Mouse (Mus musculus): Measurements from ENCODE around the gene Dennd5b. TPM values are rescaled to one million over a fixed set of nuclear protein-coding genes. Genes with fewer than 3 reads are reported as not detected.
"Not testable (repeated sequence)": the region's sequence is repeated elsewhere in the genome, so short reads cannot be mapped to it uniquely, and the experiment has no call there.

Gene Dennd5b
- polyA plus RNA-seq, 2 experiments from 2014 or later = 0.22 to 0.29 TPM

DNA sequence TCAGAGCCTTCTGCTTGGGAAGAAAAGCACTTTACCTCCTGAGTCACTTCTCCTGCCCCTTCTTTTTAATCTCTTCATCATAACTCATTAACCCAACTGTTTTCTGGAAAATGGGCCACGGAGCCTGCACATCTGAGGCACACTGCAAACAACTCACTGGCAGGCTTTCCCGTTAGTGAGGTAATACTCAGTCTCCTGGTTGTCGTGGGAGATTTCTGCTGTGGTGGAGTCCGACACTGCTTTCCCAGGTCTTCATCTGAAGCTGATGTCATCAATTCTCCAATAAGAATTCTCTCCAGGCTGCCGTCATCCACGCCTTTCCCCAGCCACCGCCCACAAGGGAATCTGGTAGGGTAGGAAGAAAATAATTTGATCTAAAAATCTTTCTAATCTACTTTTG lies 96.5 kb downstream of the Dennd5b start:
- ATAC-seq = no peak

DNA sequence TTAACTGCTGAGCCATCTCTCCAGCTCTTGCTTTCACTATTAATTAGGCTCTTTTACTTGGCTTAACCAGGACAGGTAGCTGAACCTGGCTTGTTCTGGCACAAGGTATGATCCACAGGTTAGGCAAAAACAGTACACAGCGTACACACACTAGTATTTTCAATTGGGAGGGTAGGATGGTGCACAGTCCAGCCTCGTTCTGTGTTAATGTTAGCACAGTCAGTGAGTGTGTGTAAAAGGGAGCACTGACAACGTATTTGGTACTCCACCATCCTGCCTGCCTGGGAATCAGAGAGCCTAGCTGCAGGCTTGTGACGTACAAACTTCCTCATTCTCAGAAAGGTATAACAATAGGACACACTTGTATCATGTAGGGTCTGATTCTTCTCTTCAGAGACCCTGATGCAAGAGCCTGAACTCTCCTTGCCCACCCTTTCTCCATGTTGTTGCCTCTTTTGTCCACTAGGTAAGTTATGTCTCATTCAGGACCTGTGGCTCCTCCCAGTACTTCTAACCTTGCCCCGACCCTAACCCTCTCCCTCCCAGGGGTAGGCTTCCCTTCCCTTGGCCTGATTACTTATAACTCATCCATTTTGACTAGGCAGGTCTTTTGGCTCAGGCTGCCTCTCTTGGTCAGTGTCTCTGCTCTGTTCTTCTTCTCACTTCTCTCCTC lies 107.0 kb downstream of the Dennd5b start:
- no peak for ATAC-seq

DNA sequence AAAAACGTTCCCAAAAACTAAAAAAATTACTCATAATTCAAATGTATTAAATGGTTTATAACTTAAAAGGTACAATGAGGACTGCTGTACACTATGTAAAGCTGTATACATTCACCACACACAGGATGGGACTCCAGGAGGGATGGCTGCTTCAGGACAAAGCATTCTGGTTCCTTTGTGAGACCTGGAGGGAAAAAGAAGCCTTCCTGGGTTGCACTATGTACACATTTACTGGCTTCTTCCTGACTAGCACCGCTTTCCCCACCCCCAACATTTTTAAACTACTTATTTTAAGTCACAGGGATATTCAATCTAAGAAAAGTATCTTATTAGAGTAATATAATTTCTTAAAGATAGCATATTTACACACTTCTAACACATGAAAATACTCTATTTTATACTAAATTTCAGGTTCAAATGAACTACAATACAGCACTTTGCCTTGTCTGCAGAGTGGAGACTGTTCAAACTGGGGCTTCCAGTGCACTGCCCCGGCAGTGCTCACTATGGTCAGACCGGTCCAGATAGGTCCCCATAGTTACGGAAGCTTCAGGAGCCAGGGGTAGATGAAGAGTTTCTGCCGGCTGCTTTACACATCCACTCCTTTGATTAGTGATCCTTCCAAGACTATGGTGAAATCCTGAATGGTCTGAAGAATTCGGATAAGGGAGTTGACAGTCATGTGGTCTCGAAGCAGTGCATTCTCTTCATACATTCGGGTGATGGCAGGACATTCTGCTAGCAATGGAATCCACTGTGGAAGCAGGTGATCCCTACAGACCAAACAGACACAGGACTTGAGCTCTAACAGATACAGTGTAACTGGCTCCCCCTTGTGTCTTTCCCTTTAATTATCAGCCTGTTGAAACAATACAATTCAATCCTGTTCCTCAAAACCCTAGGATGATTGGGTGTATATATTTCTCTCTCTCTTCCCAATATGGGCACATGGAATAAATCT lies 108.1 kb downstream of the Dennd5b start:
- ATAC-seq = peak; percentile 47

DNA sequence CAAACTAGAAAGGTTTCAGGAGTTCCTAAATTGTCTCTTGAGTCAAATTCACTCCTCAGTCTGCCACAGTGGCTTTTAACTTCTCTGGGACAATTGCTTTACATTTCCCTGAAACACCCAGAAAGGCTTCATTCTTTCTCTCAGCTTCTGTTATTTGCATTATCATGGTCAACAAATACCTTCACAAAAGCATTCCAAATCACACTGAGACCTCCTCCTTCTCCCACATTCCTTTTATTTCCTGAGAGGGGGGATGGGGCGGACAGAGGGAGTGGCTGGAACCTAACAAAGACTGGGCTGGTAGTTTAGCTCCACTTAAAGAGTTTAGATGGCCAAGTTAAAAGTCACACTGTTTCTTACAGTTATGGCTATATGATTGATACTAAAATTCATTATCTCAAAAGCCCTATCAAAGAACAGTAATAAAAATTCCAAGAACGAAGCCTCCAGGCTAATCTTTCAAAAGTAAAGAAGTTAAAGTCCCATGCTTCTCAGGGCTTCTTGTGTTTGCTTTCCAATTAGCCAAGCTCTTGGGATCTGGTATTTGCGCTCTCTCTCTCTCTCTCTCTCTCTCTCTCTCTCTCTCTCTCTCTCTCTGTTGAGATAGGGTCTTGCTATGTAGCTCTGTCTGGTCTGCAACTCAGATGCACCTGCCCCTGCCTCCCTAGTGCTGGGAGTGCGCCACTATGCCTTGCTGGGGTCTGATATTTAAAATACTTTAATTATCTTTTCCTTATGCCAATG lies 108.9 kb downstream of the Dennd5b start:
- ATAC-seq = no peak

DNA sequence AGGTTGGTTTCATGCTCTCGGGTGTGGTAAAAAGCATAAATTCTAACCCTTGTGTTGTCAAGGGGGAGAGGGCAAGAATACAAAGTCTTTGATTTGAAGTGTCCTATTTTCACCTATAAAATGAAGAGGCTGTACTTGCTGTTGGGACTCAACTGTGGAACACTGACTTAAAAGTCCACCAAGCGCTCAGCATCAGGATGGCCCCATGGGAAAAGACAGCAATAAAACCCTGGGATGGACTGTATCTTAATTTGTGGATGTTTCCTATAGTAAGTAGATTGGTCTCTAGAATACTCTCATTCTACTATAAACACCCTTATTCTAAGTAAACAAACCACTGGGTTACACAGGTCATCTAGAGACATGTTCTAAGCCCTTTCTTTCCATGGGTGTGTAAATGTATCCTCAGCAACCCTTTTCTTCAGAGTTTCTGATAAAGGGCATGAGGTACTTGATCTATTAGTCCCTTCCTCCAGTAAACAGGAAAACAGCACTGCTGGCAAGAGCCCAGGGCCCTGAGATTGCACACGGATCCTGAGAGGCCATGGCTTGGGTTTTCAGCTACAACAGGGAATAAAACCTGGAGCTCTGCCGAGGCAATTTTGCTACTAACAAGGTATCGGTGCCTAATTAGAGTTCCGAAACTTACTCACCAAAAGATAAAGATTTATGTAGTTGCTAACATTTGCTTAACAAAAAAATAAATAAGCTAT lies 109.7 kb downstream of the Dennd5b start:
- no peak for ATAC-seq

DNA sequence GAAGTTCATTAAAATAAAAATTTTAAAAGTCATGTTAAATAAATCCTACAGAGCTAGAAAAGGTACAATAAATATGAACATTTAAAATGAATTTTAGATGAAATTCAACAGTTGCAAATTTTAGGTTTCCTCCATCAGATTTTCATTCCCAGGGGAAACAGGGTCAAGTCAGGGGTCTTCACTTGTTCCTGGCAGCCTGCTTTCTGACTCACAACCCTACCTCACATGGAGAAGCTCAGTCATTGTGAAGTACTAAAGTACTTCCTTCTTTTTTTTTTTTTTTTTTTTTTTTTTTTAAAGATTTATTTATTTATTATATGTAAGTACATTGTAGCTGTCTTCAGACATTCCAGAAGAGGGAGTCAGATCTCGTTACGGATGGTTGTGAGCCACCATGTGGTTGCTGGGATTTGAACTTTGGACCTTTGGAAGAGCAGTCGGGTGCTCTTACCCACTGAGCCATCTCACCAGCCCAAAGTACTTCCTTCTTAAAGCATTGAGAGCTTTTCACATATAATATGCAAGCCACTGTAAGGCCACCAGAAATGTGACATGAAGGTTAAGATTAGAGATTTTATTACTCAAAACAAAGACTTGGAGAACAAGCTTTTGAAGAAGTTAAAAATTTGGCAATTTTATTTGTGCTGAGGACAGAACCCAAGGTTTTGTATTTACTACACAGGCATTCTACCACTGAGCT lies 111.5 kb downstream of the Dennd5b start:
- not testable (repeated sequence) for ATAC-seq

DNA sequence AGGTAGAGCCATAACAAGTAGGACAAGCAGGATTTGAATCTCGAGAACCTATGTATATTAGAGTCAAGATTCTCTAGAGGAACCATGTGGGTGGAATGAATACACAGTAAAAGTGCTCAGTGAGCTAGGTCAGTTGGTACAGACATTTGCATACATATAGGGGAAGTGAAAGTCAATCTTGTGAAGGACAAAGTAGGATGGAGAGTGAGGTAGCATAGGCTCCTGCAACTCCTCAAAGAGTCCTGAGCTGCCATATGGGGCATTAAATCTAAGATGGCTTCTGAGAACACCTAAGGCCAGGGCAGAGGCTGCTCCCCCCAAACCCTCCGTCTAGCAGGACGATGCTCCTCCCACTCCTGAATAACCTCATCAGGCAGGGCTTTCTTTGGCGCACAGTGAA lies 115.5 kb downstream of the Dennd5b start:
- ATAC-seq = no peak

DNA sequence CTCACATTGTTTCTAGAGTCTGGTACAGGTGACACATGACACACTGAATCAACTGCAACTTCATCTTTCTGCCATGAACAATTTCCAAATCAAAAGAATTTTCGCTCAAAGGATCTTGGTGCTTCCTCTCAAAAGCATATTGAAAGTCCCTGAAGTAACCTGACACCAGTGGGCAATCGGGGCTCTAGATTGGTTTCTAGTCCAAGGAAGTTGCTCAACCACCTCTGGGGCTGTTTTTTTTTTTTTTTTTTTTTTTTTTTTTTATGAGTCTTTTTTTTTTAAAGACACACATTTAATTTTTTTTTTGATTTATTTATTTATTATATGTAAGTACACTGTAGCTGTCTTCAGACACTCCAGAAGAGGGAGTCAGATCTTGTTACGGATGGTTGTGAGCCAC lies 121.0 kb downstream of the Dennd5b start:
- ATAC-seq = no peak

DNA sequence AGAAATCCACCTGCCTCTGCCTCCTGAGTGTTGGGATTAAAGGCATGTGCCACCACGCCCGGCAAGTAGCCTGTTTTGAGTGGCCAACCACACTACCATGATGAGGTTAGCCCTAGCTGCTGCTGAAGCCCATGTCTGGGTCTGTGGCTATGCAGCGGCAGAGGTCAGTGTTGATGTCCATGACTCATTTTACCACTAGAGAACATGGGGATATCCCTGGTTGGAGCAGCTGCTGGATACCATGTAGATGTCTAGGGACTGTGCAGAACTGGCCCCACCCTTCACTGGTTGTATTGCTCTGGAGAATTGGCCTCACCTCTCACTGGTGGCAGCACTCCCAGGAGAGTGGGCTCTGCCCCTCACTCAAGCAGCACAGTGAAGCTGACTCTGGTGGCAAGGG lies 126.4 kb downstream of the Dennd5b start:
- ATAC-seq = no peak

DNA sequence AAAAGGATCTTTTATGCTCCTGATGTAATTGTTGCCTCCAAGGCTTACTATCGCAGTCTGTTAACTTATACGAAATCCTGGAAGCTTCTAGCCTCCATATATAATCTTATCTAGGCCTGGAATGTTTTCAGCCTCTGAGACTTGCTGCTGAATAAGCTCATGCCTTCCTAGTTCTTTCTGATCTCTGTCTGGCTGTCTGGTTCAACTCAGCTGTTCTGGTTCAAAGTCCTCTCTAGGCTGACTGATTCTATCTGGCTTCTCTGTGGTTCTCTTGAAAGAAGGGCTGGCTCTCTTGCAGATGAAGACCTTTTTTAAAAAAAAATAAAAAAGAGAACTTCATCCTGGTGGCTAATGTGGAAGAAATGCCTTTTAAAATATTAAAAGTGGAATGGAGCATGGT lies 128.6 kb downstream of the Dennd5b start:
- ATAC-seq = no peak

DNA sequence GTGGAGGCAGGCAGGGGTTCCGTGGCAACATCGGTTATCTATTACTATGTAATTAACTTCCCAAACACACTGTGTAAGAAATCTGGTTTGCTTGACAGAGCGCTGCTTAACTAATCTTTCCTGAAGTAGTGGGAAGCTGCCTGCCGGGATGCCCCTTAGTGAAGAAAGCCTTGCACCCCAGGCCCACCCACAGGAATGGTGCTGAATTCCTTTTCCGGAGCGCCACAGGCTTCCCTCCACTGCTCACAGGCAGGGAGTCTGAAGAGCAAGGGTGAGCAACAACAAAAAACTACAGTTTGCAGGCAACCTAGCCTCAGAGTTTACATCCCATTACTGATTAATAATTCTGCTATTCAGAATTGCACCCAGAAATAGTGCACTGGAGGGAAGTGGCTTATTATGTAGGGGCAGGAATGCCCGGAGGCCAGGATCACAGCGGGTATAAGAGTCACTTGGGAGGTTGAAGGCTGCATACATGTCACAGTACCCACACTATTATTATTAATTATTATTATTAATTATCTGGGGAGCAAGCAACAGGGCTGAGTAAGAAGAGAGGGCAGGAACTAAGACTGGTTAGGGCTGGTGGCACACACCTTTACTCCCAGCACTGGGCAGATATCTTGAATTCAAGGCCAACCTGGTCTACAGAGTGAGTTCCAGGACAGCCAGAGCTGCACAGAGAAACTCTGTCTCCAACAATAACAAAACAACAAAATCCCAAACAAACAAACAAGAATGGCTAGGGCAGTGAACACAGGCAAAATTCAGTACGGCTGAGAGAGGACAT lies 129.2 kb downstream of the Dennd5b start:
- ATAC-seq = no peak

DNA sequence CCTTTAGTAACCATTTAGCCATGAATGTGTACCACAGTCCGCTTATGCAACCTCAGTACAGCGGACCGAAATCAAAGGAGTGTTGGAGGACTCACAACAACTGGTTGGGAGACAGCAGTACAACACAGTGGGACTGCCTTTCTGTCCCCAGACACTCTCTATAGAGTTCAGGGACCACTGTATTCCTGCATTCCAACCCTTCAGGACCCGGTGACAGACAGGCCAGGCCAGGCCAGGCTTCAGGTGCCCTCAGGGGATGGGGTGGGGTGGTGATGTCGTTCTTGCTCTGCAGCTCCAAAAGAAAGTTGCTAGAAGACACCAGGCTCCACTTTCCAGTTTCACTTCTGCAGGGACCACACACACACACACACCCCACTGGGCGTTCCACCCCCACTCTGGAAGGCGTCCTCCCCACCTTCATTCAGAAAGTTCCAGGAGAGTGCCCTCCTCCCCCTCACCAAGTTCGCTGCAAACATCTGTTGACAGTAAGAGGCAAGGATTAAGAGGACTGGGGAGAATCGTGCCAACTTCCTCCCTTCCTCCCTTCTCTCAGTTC lies 130.0 kb downstream of the Dennd5b start:
- ATAC-seq = no peak

DNA sequence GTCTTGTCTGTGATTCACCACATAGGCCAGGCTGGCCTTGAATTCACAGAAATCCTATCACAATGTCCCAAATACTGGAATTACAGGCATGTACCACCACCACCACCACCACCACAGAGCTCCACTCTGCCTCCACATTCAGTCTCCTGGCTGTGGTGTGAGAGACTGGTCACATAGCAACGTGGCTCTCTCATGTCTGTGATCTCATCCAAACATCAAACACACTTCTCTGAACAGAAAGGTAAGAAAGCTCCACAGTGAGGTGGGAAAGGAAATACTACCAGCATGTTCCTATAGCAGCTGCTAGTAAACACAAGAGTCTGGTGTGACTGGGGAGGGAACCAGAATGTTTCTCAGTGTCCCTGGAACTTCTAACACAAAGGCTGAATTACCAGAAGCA lies 140.2 kb downstream of the Dennd5b start:
- no peak for ATAC-seq

DNA sequence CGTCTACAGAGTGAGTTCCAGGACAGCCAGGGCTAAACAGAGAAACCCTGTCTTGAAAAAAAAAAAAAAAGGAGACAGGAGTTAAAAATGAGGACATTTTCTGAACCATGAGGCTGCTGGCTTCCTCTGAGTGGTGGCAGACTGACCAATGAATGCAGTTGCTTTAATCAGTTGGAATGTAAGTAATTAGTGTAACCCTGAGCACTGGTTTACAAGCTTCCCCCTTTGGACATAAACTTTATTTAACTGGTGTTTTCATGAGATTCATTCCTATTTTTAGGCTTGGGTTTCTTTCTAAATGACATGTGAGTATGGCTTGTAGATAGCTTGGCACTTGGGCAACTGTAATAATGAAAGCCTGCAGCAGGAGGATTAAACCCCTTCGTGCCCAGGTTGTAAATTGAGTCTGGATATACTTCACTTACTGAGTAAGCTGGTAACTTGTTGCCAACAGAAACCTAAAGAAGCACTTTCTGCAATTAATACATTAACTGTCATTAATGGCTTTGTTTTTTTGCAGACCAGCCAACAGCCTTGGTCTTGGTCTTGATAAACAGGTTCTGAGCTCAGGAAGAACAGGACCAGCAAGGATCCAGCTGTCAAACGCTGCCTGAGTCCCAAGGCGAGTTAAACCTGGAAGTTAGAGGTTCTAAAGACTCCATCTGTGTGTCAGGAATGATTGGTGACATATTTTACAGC lies 141.8 kb downstream of the Dennd5b start:
- ATAC-seq = no peak

DNA sequence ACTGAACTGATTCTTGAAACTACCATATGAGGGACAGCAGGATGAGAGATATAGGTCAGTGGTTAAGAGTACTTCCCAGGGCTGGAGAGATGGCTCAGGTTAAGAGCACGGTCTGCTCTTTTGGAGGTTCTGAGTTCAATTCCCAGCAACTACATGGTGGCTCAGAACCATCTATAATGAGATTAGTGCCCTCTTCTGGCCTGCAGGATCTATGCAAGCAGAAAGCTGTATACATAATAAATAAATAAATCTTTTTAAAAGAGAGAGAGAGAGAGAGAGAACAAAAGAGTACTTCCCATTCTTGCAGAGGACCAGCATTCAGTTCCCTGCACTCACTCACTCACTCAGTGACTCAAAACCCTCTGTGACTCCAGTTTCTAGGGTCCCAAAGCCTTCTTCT lies 142.8 kb downstream of the Dennd5b start:
- ATAC-seq = peak; percentile 26

DNA sequence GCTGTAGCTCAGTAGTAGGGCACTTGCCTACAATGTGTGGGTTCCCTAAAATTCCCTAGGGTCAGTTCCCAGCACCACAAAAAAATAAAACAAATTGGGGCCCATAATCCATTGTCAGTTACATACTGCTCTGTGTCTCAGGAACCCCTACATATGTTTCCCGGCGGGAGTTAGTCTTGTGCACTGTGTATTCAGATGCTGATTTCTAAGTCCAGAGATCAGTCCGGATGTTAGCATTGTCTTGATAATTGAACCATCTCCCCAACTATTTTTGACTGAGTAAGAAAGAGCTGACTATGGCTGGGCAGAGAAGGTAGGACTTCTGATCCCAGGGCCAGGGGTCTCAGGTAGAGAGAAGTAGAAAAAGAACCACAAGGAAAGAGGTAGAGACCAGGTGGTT lies 144.4 kb downstream of the Dennd5b start:
- ATAC-seq = no peak

DNA sequence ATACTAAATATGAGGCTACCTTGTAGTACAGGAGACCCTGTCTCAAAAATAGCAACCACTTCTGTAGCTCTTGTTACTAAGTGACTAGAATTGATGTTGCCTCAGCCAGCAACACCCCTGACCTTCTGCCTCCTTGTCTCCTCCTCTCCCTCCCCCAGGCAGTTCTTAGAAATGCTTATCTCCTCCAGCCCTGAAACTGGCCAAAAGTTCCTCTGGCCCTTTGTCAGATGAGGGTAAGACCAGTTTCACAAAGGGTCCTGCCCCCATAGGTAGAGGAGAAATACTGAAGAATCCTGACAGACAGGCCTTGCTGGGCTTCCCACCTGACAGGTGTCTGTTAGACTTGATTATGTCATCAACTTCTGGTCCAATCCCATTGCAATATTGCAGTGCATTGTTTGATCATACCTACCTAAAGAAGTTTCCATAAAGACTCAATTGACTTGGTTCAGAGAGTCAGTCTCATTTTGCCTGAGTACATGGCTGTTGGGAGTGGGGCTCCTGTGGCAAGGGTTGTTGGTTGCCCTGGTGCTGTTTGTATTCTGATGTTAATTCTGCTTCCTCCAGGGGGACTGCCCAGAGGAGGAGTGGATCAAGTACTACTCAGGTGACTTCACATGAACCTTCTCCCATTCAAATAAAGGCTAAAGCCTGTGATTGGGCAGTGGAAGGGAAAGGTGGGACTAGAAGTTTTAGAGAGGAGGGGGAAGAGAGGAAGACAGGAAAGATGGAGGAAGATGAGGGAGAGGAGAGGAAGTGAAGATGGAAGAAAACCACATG lies 145.6 kb downstream of the Dennd5b start:
- no peak for ATAC-seq

DNA sequence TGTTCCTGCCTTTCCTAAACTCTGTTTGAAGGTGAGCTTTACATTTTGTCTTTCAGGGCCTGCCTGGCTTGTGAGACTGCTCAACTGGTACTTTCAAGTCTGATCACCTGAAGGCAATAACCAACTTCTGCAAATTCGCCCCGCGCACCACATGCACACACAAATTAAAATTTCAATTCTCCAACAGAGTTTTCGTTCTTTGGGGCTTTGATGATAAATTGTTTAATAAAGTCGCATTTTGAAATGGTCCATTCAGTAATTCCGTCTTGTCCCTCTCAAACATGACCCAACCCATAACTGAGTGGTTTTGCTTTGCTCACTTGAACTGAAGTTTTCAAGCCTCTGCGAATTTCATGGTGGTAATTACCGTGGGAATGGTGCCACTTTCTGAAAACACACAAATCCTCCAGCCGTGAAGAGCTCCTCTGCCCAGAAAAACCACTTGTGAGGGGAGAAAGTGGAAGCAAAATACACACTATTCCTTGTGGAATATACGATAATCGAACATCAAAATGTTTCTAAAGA lies 154.5 kb downstream of the Dennd5b start:
- ATAC-seq = no peak

DNA sequence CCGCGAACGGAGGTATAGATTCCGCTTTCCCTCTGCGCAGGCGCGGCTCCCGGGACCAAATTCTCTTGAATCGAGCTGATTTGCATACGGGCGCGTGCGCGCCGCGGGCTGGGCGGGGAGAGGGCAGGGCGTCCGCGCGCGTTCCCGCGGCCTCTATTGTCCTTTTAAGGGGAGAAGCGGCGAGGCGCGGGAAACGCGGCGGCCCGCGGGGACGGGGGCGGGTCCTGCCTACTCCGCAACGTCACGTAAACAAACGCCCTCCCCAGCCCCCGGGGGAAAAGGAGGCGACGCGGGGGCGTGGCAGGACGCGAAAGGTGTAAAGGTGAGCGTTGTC lies 155.1 kb downstream of the Dennd5b start, which contains the start of gene Sinhcaf:
Gene Sinhcaf (minus strand): TSS at position 59 of the 334 bp plus-strand sequence.
- ATAC-seq = peak; percentile 71

Measured in CD4-positive, CD25-positive, alpha-beta regulatory T cell, adult 4 months (primary cell).